Mouse (Mus musculus): ENCODE results near the gene Tmem139.

Tmem139 gene

DNA sequence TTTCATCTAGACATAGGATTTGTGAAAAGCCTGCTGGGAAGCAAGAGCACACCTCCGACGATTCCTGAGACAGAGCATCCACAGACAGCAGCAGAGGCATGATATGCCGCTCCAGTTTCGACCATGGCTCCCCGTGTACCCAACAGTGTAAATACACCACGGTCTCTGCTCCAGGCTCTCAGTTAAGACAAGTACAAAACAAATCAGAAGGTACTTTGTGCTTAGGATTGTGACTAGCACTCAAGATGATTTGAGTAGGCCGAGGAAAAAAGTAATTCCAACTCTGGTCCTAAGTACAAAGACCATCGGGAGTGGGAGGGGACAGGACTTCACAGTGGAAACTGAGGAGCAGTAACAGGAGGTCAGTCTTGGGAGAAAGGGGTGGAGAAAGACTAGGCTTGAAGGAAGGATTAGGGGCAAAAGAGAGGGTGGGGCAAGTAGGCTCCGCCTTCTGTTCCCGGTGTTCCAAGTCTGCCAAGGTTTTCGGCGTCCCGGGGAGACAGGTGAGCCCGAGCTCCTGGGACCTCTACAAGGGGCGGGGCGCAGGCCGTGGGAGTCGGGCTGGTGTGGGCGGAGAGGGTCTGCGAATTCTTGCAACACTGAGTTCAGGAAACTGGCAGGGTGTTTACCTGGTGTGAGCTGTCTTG, at the start of gene Tmem139:
TSS of gene Tmem139 (plus strand) at position 447 of the 647 bp plus-strand sequence.
- DNase-seq (ENCODE audit: low spot score): peak; percentile 82

DNA sequence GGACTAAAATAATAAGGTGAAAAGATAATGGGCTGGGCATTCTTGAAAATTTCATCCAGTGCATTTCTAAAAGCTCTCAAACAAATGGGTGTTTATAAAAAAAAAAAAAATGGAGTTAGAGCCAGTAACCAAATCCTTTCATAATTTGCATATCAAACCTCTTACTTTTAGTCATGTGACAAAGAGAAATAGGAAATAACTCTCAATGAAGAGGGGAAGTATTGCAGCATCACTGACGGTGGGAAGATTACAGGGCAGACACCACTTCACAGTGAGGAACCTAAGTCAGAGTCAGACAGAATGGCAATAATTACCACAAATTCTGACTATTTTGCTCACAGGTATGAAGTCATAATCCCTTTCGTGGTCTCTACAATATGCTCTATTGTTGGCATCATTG, 46.7 kb upstream of the Tmem139 start, which contains the start of gene Tas2r144:
TSS of gene Tas2r144 (plus strand) at position 301 of the 400 bp plus-strand sequence.
- no peak for DNase-seq (ENCODE audit: low spot score)

DNA sequence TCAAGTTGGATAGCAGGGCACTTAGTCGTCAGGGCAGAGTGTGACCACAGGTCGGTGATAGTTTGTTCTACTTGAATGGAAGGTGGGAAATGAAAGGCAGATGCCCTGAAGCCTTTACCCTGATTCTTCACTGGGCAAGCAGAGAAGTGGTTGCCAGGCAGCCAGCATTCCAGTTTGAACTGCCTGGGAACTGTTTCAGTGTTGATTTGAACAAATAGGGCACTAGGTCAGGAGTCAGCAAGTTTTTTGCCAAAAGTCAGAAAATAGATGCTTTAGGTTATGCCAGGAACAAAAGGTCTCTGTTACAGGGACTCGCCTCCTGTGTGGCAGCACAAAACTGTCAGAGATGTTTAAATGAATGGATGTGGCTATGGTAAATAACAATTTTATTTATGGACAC, 39.5 kb upstream of the Tmem139 start:
- no peak for DNase-seq (ENCODE audit: low spot score)

DNA sequence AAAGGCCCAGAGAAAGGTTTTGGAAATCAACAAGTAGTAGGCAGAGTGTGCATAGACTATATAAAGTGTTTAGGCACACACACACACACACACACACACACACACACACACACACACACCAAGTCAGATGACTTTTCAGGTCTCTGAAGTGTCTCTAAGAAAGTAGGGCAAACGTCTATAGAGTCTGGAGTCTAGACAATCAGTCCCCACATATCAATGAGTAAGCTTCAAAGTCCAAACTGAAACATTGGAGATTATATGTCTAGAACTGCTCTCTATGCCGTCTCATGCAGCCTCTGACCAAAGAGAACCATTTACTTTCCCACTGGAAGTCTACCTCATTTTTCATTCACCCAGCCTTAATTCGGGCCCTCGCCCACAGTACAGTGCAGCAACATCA, 36.7 kb upstream of the Tmem139 start:
- DNase-seq (ENCODE audit: low spot score): no peak

DNA sequence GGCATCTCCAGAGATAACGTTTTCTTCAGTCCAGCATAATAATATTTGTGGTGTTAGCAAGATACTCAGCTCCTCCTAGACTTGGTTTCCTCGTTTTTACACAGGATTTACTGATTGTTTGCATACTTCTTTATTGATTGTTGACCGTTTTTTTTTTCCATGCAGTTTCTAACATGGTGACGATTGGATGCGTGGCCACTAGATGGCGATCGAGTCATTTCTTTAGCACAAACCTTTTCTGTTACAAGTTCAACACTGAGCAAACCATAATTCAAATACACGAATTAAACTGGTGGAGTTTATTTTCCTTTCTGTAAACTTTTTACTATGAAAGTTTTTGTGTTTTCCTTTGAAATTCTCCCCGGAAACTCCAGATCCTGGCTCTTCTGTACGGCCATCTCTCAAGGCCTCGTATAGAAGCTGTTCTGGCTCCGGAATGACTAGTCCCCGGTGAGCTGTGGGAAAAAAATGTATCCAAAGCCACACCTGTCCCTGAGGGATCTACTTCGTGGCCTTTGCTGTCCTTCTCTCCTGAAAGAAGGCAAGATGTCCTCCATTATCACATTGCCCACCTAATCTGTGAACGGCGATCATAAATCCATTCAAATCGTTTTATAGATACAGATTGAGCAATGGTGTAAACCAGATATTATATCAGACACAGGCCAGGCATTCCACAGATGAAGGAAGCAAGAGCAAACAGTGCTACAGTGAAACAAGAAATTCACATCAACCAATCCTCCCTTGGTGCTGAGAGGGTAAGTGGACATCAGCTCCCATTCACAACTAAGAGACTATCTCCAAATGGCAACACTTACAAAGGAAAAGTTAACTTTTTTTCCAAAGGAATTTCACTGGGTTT, 34.3 kb upstream of the Tmem139 start:
- DNase-seq (ENCODE audit: low spot score): peak; percentile 60

DNA sequence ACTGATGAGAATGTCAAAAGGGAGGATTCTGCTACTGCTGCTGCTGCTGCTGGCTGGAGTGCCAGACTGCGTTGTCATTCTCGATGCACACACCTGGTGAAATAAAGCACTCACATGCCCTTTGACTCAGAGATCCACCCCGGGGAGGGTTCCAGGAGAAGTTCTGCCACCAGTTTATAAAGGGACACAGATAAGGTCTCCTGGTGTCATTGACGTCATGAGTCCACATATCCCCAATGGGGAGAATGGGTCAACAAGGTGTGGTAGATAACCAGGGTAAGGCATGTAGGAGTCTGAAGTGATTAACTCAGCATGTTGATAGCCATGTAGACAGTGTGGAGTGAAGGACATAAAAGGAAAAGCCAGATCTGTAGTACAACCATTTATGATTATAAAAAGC, 32.2 kb upstream of the Tmem139 start:
- DNase-seq (ENCODE audit: low spot score): no peak

DNA sequence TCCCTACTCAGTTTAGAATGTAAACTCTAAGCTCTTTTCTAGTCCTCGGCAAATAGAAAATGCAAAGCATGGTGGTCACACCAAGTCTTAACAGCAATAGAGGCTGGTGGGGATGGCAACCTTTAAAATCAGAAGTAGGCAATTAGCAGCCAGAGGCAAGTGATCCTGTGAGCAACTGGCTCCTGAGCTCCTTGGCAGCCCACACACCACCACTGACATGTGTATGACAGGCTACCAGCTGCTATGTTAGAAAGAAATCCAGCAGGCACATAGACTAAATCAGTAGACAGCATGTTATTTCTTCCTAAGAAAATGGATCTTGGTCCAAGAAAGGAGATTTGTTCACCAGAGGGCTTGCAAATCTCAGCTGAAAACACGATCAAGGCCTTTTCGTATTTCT, 30.6 kb upstream of the Tmem139 start:
- DNase-seq (ENCODE audit: low spot score): no peak

DNA sequence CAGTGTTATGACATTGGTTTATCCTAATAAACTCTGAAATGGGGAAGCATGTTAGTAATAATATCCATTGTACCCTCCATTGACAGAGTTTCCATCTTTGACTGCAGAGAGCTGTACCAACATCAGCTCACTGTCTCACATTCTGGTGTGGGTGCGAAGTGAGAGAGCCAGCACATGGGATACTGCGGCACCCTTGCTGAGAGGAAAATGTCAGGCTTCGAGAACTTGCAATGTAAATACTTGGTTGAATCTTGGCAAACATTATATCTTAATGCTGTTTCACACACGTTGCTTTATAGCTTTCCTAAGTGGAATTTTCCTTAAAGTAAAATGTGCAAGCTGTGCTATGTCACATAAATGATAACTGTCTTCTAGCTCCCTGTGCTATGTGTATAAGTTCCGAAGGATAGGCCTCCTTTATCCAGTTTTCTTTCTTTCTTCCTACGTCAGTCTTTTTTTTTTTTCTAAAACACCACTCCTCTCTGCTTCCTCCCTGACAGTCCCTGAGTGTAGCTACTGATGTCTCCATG, 24.4 kb upstream of the Tmem139 start:
- no peak for DNase-seq (ENCODE audit: low spot score)

DNA sequence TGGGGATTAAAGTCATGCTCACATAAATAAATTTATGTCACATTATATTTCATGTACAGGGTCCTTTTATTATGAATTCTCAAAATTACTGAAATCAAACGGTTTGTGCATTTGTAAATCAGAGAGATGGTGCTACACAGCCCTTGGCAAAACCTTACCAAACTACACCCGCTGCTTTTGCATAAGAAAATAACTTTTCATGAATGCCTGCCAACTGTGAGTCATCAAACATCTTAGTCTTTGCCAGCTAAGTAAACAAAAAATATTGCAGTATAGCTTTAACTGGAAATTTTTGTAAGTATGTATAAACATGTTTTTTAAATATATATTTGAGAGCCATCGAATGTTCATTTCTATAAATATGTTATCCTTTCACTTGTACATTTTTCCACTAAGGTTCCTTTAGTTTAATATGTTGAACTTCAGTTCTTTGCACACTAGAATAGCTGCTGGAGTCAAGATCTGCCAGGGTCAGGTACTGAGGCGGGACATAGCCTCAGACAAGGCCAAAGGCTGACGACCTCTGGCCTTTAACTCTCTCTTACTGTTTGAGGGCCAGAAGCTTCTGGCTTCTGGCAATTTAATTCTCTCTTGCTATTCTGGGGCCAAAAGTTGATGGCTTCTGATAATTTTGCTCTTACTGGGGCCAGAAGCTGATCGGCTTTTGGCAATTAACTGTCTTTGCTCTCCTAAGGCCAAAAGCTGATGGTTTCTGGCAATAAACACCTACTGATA, 20.3 kb upstream of the Tmem139 start:
- DNase-seq (ENCODE audit: low spot score): peak; percentile 61

DNA sequence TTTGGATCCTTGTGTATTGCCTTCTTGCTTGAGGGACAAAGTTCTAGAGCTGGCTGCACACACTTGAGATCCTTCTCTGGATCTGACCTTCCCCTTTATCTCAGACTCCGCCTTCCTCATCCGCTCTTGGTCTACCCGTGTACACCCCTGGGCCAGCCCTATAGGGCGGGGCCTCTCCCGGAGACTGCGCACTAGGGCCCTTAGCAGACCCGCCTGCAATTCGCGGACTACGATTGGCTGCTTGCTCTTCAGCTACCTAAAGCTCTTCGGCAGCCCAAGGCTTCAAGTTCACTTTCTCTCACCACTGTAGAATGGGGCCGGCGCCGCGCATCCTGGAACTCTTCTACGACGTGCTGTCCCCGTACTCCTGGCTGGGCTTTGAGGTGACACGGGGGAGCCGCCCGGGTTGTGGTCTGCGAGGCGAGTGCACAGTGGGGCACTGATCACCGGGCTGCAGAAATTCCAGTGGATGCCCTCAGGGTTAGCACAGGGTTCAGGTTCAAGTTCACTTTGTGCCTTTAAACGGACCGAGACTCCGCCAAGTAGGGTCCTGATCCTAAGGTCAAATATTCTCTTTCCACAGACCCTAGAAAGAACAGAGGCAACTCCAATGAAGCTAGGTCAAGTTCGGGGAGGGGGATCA, 15.9 kb upstream of the Tmem139 start, which contains the start of gene Gstk1:
TSS of gene Gstk1 (plus strand) at position 225 of the 643 bp plus-strand sequence.
- peak; percentile 93 for DNase-seq (ENCODE audit: low spot score)

DNA sequence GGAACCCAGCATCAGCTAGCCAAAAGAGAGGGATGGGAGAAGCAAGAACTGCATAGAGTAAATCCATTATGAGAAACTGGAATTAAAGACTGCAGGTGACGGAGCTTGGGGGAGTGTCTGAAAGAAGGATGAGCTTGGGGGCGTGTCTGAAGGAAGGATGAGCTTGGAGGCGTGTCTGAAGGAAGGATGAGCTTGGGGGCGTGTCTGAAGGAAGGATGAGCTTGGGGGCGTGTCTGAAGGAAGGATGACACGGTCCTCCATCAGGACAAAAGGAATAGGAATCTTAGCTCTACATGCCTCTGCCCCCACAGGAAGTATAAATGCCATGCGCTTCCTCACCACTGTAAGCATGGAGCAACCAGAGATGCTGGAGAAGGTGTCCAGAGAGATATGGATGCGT, 14.6 kb upstream of the Tmem139 start:
- peak; percentile 32 for DNase-seq (ENCODE audit: low spot score)

DNA sequence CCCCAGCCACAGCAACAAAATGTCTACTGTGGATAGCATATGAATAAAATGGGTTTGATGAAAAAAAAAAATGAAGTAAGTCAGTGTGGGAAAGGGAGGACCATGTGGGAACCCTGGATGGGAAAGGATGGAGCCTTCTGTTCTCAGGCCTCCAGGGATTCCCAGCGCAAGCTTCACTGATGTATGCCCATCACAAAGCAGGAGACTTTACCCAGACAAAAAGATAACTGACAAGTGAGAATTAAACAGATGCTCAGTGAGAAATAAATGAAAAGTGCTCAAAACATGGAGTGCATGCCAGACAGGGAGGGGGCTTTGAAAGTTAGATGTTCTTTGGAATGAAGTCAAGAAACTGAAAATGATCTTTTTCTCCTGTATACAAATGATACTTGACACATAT, 13.8 kb upstream of the Tmem139 start:
- no peak for DNase-seq (ENCODE audit: low spot score)

DNA sequence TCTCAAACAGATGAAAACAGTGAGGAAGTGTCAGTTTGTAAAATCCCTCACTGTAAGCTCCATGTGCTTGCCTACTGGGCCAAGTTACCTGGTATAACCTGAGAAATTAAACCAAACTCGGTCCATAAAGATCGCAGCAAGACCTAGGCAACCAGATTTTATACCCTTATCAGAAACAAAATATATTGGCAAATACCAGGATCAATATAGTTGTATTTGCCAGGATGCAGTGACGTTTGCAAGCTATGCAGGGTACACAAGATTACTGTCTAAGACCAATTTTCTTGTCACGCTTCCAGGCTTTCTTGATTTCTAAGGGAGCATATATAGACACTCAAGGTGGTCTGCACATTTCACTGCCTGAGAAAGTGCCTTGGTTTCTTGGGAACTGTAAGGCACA, 10.0 kb upstream of the Tmem139 start:
- no peak for DNase-seq (ENCODE audit: low spot score)

DNA sequence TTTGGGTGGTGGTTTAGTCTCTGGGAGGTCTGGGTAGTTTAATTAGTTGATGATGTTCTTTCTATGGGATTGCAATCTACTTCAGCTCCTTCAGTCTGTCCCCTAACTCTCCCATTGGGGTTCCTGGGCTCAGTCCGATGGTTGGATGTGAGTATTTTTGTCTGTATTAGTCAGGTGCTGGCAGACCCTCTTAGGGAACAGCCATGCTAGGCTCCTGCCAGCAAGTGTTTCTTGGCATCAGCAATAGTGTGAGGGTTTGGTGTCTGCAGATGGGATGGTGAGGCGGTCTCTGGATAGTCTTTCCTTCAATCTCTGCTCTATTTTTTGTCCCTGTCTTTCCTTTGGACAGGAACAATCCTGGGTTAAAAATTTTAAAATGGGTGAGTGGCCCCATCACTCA, 8.7 kb upstream of the Tmem139 start:
- no peak for DNase-seq (ENCODE audit: low spot score)

DNA sequence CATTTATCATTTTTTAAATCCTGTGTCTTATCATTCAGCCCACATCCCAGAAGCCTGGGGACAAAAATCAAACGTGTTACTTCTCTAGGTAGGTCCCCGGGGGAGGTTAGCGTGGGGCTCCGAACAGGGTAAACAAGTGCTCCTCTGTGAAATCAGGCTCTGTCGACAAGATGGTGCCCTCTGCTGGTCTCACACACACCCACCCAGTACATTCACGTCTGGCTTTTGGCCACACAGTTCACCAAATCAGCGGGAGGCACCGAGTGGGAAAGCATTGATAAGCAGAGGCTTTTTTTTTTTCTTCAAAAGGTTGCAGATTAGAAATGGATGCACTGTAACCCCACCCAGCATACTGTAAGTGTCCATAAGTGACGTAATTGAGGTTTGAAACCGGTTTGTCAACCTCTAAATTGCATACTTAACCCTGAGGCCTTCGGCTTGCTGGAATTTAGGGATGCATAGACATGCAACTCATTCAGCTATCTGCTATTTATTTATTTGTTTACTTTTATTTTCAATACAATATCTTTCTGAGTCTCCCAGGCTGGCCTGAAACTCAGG, 4.4 kb upstream of the Tmem139 start:
- DNase-seq (ENCODE audit: low spot score): peak; percentile 76

DNA sequence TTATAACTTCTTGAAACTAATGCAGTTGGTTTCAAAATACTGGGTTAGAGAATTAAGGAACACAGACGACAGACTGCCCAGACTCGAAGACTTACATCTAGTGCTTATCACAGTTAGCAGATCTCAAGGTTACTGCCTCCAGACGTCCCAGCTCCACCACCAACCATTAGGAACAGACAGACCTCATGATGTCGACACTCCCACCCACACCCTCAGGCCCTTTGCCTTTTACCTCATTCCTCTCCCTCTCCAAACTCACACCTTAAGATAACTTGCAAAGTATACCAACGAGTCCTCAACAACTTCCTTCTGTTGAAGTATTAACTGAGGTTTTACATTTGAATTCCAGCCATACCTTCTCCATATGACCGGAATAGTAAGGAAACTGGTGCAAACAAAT, 1.3 kb upstream of the Tmem139 start:
- DNase-seq (ENCODE audit: low spot score): peak; percentile 69

DNA sequence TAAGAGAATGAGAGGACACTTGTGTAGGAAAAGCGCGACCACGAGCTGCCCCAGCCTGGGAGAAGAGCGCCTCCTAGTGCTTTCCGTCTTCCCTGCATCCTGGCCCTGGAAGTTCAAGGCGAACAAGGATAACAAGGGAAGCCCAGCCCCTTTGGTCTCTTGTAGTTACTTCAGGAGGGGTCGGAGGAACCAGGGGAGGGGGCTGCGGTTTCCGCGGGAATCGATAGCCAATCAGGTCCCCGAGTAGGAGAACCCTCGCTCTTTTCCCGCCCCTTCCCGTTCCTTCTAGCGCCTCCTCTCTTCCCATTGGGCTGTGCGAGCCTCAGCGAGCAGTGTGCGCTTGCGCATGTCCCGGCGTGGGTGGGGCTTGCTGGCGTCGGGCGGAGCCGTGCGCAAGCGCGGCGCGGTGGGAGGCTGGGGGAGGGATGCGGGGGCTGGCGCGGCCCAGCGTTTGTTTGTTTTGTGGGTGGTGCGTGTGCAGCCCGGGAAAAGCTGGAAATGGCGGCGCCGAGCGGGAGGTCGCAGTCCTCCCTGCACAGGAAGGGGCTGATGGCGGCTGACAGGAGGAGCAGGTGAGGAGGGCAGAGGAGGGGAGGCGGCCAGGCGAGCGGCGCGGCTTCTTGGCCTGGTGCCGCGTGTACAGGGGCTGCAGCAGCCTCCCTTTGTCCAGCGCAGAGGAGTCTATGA, 3.0 kb downstream of the Tmem139 start, which contains the start of gene Casp2:
TSS of gene Casp2 (plus strand) at position 360 of the 687 bp plus-strand sequence.
- DNase-seq (ENCODE audit: low spot score): peak; percentile 99

DNA sequence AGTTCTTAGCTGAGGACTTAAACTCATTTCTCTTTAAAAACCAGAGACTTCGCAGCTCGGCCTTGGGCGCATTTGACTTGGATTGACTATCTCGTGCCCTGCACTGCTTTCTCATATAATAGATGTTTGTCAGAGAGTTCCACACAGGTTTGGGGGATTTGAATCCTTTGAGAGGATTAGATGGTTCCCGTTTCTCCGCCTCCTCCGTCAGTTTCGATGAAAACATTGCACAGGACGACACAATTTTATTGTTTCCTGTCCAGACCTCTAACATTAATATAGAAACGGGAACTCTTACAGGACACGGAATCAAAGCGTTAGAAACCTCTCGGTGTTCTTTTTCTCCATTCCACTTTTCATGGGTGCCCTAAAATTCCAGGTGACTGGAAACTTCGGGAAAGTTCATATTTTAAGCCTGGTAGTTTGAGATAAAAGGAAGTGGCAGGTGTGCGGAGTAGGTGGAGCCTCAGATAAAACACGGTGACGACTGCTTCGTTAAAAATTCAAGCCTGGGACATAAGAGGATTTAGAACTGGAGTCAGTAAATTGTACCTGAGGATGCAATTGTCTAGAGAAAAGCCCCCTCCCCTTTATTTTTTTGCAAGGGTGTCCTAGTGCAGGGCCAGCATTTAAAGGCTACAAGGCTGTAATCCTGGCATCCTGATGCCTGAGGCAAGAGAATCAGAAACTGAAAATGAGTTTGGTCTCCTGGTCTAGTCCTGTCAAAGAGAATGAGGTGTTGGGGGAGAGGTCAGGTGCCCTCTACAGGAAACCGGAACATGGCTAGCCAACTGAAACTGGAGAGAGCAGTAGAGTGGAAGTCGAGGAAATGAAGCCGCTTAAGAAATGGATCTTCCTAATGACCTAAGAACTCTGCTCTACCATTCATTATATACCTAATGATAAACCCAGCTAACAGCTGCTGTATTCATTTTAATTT, 3.9 kb downstream of the Tmem139 start:
- peak; percentile 31 for DNase-seq (ENCODE audit: low spot score)

DNA sequence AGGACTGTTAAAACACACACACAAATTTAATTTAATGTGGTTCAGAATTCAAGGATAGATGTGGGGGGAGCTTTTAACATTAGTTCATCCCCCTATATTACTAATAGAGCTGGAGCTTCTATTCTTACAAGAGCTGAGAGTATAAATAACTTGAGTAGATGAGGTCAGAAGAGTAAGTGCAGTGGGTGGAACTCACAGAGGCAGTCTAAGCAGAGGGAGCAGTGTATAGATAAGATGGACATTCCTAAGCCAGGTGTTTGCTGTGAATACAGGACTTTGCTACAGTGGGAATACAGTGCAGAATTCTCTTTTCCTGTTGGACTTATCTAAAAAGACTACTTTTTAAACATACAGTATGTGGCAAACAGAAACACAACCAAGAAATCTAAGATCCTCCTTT, 9.0 kb downstream of the Tmem139 start:
- no peak for DNase-seq (ENCODE audit: low spot score)

DNA sequence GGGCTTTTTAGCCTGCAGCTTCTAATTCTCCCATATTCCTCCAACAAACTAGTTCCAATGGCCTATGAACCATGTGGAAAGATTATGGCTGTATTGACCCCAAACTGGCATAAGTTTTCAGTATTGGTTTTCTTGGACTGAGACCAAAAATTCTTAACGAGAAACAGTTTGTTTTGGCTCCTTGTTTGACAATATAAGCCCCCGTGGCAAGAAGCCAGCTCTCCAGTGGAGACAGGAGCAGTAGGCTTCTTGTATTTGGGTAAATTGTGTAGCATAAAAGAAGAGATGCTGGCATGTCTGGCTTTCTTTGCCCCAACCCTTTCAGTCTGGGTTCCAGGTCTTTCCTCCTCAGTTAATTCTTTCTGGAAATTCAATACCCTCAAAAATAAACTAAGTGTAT, 14.4 kb downstream of the Tmem139 start:
- DNase-seq (ENCODE audit: low spot score): no peak
